Mouse (Mus musculus) forebrain, embryonic 12.5 days (tissue): Measurements from ENCODE around the gene Atmin. TPM values are rescaled to one million over a fixed set of nuclear protein-coding genes. Genes with fewer than 3 reads are reported as not detected.

Experiments used
- ATAC-seq: fragments of 200-750 bp; cut with Nextera tagmentation; 2 replicates; pipeline ENCODE4 v1.8.0; 2017; ENCODE audit warnings: moderate TSS enrichment; ENCODE audit not compliant: low FRiP score
- H3K27ac ChIP-seq: fragments of 300-500 bp; sonication (generic); 2 replicates; pipeline ENCODE4 v1.5.1; 2016; ENCODE audit warnings: mild to moderate bottlenecking
- H3K27me3 ChIP-seq: fragments of 300-500 bp; sonication (generic); 2 replicates; pipeline ENCODE4 v1.6.1; 2016; ENCODE audit warnings: mild to moderate bottlenecking
- H3K36me3 ChIP-seq: fragments of 300-500 bp; sonication (generic); replicated peaks from 2 replicates; pipeline ENCODE4 v1.6.1; 2016; ENCODE audit warnings: mild to moderate bottlenecking
- H3K4me1 ChIP-seq: fragments of 300-500 bp; sonication (generic); 2 replicates; pipeline ENCODE4 v1.6.1; 2016
- H3K4me2 ChIP-seq: fragments of 300-500 bp; sonication (generic); 2 replicates; pipeline ENCODE4 v1.6.1; 2016; ENCODE audit warnings: mild to moderate bottlenecking, moderate library complexity
- H3K4me3 ChIP-seq: fragments of 300-500 bp; sonication (generic); replicated peaks from 2 replicates; pipeline ENCODE4 v1.5.1; 2016; ENCODE audit warnings: mild to moderate bottlenecking
- H3K9ac ChIP-seq: fragments of 300-500 bp; sonication (generic); 2 replicates; pipeline ENCODE4 v1.6.1; 2016; ENCODE audit warnings: mild to moderate bottlenecking
- H3K9me3 ChIP-seq: fragments of 300-500 bp; sonication (generic); 2 replicates; pipeline ENCODE4 v1.6.1; 2016
- WGBS: fragments of 180-500 bp; shearing (Covaris S2); methylation state at CpG from one replicate; pipeline ENCODE4 v1.1.7; 2016; 5-methylcytosine and 5-hydroxymethylcytosine counted together
- polyA plus RNA-seq: library from polyadenylated mRNA; unstranded; fragments of >200 nt; fragmentation: Nextera tagmentation; extraction: Ambion mirVana; gene quantifications from 2 replicates; pipeline ENCODE4 v1.2.1, GENCODE M21; 2016

Atmin gene
- polyA plus RNA-seq, 1 experiment from 2014 or later: 17.9 TPM

DNA sequence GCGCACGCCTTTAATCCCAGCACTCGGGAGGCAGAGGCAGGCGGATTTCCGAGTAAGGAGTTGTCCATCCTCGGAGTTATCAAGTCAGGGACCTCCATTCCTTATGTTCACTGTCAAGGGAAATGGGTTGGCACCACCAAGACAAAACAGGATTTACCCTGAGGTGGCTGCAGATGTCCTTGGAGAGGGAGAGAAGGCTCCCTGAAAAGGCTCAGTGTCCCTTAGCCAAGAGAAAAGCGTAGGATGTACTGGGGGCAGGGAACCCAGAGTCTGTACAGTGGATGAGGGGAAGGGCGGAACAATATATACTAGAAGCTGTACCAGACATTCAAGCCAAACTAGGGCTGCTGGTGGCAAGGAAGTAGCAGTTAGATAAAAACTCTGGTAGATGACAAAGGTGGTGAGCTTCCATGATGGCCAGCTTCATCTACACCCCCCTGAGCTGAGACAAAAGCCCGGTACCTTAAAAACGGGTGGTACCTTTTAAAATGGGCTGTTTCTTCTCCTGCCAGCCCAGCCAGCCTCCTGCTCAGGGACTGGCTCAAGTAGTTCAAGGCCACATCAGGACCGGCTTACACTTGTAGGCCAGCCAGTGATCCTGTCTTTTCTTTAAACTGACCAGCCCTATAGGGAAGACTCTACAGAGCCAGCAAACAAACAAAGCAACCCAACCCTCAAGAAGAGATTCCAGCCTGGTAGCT lies 51.0 kb downstream of the Atmin start:
- Histone ChIP-seq H3K4me1 (peaks cover 18% of the 10 kb centered on the region), H3K9me3 (no peaks in the 10 kb centered on the region), H3K4me3 (peak overlapping the region; percentile 69), H3K4me2 (peak overlapping the region; percentile 86), H3K36me3 (no peaks in the 10 kb centered on the region), H3K27me3 (no peaks in the 10 kb centered on the region), H3K9ac (peak overlapping the region; percentile 36), H3K27ac (0 out of 2 replicates have a peak overlapping the region, but pooled peaks have one; percentile 57)
- WGBS: 64% methylated on average over 11 of the region's 11 CpGs
- no peak for ATAC-seq

Other genes starting within 250 kb of the Atmin start
- 7.7 and 10.3 TPM in 2 replicates for gene Cdyl2, start 210.4 kb upstream of the Atmin start, polyA plus RNA-seq
- gene Cmc2, start 21.9 kb upstream of the Atmin start, polyA plus RNA-seq: 73.6 and 78.2 TPM in 2 replicates
- gene Cenpn, start 21.7 kb upstream of the Atmin start, polyA plus RNA-seq: 43.5 and 45.8 TPM in 2 replicates
- gene 1700030J22Rik, start 35.6 kb downstream of the Atmin start, polyA plus RNA-seq: 4.5 and 5.4 TPM in 2 replicates
- 113 and 127 TPM in 2 replicates for gene Gcsh, start 50.1 kb downstream of the Atmin start, polyA plus RNA-seq
- gene Pkd1l2, start 139.1 kb downstream of the Atmin start, polyA plus RNA-seq: not detected in 2 replicates
- gene Bco1, start 152.5 kb downstream of the Atmin start, polyA plus RNA-seq: 0.17 and 0.24 TPM in 2 replicates
- 2.9 and 3.4 TPM in 2 replicates for gene Gan, start 214.7 kb downstream of the Atmin start, polyA plus RNA-seq